Mouse (Mus musculus) C2C12 (cell line): Measurements from ENCODE around the gene Crocc. TPM values are rescaled to one million over a fixed set of nuclear protein-coding genes. Genes with fewer than 3 reads are reported as not detected.

Experiments used
- H3K27me3 ChIP-seq: one replicate; pipeline ENCODE4 v1.6.1; 2011; ENCODE audit not compliant: control insufficient read depth, insufficient read depth, insufficient read length
- H3K36me3 ChIP-seq: one replicate; pipeline ENCODE4 v1.6.1; 2011; ENCODE audit not compliant: control insufficient read depth, insufficient read depth
- H3K4me3 ChIP-seq: one replicate; pipeline ENCODE4 v1.5.1; 2011; ENCODE audit warnings: mild to moderate bottlenecking, control low read depth; ENCODE audit not compliant: poor library complexity, insufficient read depth, severe bottlenecking
- H3K79me2 ChIP-seq: one replicate; pipeline ENCODE4 v1.6.1; 2011; ENCODE audit not compliant: control insufficient read depth, insufficient read depth
- H3K79me3 ChIP-seq: one replicate; pipeline ENCODE4 v1.6.1; 2011; ENCODE audit warnings: low read depth, control low read depth
- H3ac ChIP-seq: one replicate; pipeline ENCODE3; 2011; ENCODE audit warnings: low read depth; ENCODE audit not compliant: control insufficient read depth, insufficient read length
- CEBPB ChIP-seq: IDR thresholded peaks from one replicate; pipeline ENCODE4 v1.6.1; 2011; ENCODE audit warnings: low read depth, mild to moderate bottlenecking, control low read depth, moderate library complexity
- CTCF ChIP-seq: IDR thresholded peaks from one replicate; pipeline ENCODE4 v1.5.1; 2011; ENCODE audit not compliant: control insufficient read depth, insufficient read depth, insufficient read length
- FOSL1 ChIP-seq: IDR thresholded peaks from one replicate; pipeline ENCODE4 v1.8.0; 2011; ENCODE audit warnings: mild to moderate bottlenecking, low read length; ENCODE audit not compliant: poor library complexity, insufficient read depth, severe bottlenecking
- MAX ChIP-seq: IDR thresholded peaks from one replicate; pipeline ENCODE4 v1.6.1; 2011; ENCODE audit warnings: mild to moderate bottlenecking, control low read depth
- MYOD1 ChIP-seq: IDR thresholded peaks from one replicate; pipeline ENCODE4 v1.6.1; 2011; ENCODE audit warnings: low read depth; ENCODE audit not compliant: control insufficient read depth, insufficient read length
- MYOG ChIP-seq: IDR thresholded peaks from one replicate; pipeline ENCODE4 v1.6.1; 2011; ENCODE audit not compliant: control insufficient read depth, insufficient read length; ENCODE audit errors: extremely low read depth
- USF1 ChIP-seq: IDR thresholded peaks from one replicate; pipeline ENCODE4 v1.6.1; 2011; ENCODE audit warnings: low read depth, mild to moderate bottlenecking, control low read depth, moderate library complexity
- polyA plus RNA-seq: library from polyadenylated mRNA; unstranded; fragments of >200 nt; fragmentation: generic; extraction: Trizol; gene quantifications from one replicate; pipeline ENCODE4 v1.2.1, GENCODE M21; 2012; ENCODE audit warnings: missing spikeins

Gene Crocc
- polyA plus RNA-seq, 1 experiment, result 6.0 TPM

DNA sequence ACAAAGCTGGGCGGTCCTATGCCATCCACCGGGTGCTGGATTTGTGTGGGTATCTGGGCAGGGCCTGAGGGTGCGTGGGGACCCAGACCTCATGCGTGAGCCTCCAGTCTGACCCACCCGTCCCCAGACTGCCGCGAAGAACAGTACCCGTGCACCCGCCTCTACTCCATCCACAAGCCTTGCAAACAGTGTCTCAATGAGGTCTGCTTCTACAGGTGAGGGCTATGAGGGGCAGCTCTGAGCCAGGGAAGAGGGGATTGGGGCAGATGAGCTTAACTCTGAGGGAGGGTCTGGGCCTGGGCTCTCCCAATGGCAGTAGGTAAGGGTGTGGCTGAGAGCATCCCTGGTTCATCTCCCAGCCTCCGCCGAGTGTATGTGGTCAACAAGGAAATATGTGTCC, 45.5 kb downstream of the Crocc start:
- TF ChIP-seq MYOD1 (no peak), MYOG (no peak), CEBPB (no peak), USF1 (no peak)
- no peak overlapping the region for H3ac ChIP-seq
- no peaks in the 10 kb centered on the region for H3K79me2 ChIP-seq
- no peaks in the 10 kb centered on the region for H3K27me3 ChIP-seq
- no peak overlapping the region for H3K4me3 ChIP-seq
- no peaks in the 10 kb centered on the region for H3K36me3 ChIP-seq
- no peaks in the 10 kb centered on the region for H3K79me3 ChIP-seq

DNA sequence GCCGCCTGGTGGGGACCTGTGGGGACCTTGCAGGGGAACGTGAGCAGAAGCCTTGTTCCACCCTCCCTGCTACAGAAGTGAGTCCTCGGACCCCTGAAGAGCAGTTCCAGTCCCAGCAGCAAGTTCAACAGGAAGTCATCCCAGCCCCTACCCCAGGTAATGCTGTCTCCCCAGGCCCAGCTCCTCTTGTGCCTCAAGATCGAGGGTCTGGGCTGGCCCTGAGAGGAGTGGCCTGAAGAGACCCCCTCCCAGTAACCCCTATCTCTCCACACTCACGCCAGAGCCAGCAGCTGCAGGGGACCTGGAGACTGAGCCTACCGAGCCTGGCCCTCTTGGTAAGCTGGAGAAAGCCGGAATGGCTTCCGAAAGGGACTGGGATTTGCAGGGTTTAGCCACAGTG, 46.2 kb downstream of the Crocc start:
- TF ChIP-seq MYOG, result no peak
- TF ChIP-seq CTCF, result no peak
- no peak for TF ChIP-seq MAX
- TF ChIP-seq USF1, result no peak
- no peak for TF ChIP-seq CEBPB
- no peak for TF ChIP-seq MYOD1
- TF ChIP-seq FOSL1, result no peak
- Histone ChIP-seq H3K4me3 (no peak overlapping the region), H3ac (no peak overlapping the region), H3K27me3 (no peaks in the 10 kb centered on the region), H3K79me3 (no peaks in the 10 kb centered on the region), H3K79me2 (no peaks in the 10 kb centered on the region), H3K36me3 (no peaks in the 10 kb centered on the region)

DNA sequence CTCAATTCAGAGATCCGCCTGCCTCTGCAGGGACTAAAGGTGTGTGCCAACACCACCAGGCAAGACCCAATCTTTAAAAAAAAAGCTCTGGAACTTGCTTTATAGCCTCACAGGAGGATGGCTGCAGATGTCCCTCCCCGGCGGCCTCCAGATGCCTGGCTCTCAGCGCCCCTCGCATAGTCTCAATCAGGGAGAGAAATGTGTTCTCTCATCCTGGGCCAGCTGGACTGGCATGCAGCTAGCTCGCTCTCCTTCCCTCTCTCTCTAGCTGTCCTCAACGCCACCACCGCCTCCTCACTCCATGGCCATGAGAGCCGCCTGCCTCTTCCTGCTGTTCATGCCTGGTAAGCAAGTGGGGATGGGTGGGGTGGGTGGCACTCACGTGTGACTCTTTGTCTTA, 47.8 kb downstream of the Crocc start:
- TF ChIP-seq MYOD1, result no peak
- TF ChIP-seq CTCF, result no peak
- TF ChIP-seq CEBPB, result no peak
- TF ChIP-seq MAX, result no peak
- no peak for TF ChIP-seq FOSL1
- no peak for TF ChIP-seq USF1
- no peak for TF ChIP-seq MYOG
- Histone ChIP-seq H3K79me2 (no peaks in the 10 kb centered on the region), H3ac (no peak overlapping the region), H3K27me3 (no peaks in the 10 kb centered on the region), H3K4me3 (no peak overlapping the region), H3K36me3 (no peaks in the 10 kb centered on the region), H3K79me3 (no peaks in the 10 kb centered on the region)

DNA sequence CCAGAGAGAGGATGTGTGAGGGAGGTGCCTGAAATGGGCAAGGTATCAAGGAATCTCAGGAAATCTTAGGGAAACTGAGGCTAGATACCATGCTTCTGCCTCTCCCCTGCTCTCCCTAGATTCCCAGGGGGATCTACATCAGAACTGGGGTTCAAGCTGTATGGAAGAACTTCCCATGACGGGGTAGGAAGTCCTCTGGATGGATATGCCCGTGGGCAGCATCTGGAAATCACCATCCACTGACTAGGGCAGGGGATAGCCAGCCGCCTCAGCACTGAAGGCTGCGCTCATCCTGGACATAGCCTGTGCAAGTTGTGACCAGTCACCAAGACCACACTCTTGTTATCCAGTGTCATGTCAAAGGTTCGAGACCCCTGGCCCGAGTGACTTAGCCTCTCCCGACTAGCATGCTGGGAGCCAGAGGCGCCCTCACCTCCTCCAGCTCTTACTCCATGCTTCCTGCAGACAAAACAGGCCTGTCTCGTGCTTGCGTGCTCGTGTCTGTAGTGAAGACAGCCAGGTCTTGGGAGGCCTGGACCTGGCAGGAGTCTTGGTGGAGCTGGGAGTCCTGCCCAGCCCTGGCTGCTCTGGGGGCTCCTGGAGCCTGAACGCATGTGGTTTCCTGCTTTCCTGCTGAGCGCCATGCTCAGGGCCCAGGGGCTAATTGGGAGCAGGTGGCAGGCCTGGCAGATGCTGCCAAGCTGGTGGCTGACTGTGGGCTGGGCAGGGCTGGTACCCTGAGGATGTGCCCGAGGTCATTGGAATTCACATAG, 48.6 kb downstream of the Crocc start:
- no peaks in the 10 kb centered on the region for H3K27me3 ChIP-seq
- H3K36me3 ChIP-seq, result no peaks in the 10 kb centered on the region
- no peak for TF ChIP-seq CEBPB
- TF ChIP-seq MYOG, result no peak
- TF ChIP-seq FOSL1, result no peak
- no peak for TF ChIP-seq MAX
- TF ChIP-seq CTCF, result no peak
- no peak for TF ChIP-seq USF1
- TF ChIP-seq MYOD1, result no peak
- H3K4me3 ChIP-seq, result no peak overlapping the region
- no peak overlapping the region for H3ac ChIP-seq
- H3K79me3 ChIP-seq, result no peaks in the 10 kb centered on the region
- no peaks in the 10 kb centered on the region for H3K79me2 ChIP-seq

DNA sequence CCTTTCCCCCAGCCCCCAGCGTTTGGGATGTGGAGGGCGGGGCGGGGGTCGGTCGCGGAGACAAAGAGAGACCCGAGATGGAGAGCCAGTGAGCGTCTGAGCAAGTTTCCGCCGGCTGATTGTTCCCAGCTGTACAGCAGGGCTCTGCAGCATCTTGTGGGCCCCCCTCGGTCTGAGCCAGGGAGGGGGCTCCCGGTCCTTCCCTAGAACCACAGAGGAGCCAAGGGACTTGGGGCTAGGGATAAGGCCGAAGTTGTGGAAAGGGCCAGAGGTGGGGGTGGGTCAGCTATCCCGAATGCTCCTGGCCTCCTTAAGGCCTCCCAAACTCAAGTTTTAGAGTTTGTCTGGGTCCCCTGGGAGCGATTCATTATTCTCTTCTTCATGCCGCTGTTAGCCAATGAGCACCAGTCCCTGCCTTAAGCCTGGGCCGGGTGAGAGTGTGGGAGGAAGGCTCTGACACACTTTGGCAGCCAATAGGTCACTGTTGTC, 49.4 kb downstream of the Crocc start:
- Histone ChIP-seq H3K4me3 (no peak overlapping the region), H3K79me2 (no peaks in the 10 kb centered on the region), H3K27me3 (no peaks in the 10 kb centered on the region), H3K79me3 (no peaks in the 10 kb centered on the region), H3K36me3 (no peaks in the 10 kb centered on the region), H3ac (no peak overlapping the region)
- no peak for TF ChIP-seq CEBPB
- no peak for TF ChIP-seq MYOG
- no peak for TF ChIP-seq FOSL1
- no peak for TF ChIP-seq CTCF
- TF ChIP-seq USF1, result no peak
- no peak for TF ChIP-seq MAX
- TF ChIP-seq MYOD1, result no peak

DNA sequence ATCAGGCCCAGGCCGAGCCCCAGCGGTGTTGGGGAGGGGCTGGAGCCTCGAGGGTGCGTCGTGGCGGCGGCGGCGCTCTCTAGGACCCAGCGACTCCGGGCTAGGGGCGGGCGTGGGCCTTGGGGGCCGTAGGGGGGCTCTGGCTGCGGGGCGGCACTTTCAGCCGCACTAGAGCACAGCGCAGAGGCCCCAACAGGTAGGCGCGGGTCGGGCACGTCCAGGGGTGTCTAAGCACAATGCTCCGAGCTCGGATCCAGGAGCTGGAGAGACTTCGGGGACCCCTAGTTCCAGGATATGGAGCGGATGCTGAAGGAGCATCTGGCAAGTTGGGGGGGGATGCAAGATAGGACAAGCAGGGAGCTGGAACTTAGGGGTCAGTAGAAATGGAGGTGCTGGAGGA, 49.8 kb downstream of the Crocc start:
- no peak overlapping the region for H3K4me3 ChIP-seq
- no peaks in the 10 kb centered on the region for H3K36me3 ChIP-seq
- H3ac ChIP-seq, result no peak overlapping the region
- H3K27me3 ChIP-seq, result no peaks in the 10 kb centered on the region
- no peaks in the 10 kb centered on the region for H3K79me2 ChIP-seq
- TF ChIP-seq MAX (no peak), USF1 (no peak), MYOG (no peak), MYOD1 (no peak), CEBPB (no peak), CTCF (no peak)
- no peaks in the 10 kb centered on the region for H3K79me3 ChIP-seq
